Mouse (Mus musculus): ENCODE measurements around the gene Olfr705.
"Not testable (repeated sequence)": the region's sequence is repeated elsewhere in the genome, so short reads cannot be mapped to it uniquely, and the experiment has no call there.

The Olfr705 gene

DNA sequence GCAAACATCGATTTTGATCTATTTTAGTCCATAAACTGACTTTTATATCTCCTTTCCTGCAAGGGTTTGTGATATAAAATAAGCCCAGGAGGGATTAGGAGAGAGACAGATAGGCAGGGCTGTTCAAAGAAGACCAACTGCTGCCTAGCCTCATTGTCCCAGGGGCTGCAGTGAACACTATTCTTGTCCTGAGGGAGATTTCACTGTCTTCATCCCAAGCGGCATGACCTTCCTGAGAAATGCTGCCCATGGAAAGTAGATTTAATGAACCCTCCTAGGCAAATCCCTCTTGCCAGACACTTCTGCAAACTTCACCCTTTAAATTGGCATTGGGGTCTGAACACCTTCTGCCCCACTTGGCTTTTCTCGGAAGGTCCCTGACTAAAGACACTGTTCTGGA is at the start of gene Olfr705:
TSS of gene Olfr705 (minus strand) at position 101 of the 400 bp plus-strand sequence.
- DNase-seq = no peak

DNA sequence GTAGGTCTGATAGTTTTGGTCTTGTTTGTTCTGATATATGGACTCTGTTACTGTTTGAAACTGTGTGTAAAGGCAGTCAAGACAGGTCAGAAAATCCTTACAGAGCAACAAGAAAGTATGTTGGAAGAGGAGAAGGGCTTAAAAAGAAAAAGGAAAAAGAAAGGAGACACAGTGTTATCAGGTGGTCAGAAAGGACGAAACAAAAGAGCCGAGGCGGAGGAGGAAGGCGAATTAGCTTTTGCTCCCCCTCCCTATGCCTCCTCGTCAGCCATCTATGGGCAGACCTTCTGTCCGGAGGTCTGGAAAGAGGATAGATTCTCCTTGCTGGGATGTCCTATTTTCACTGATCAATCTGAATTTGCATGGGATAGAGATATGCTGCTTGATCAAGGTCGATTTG is 44.3 kb upstream of the Olfr705 start:
- DNase-seq = peak; percentile 0

DNA sequence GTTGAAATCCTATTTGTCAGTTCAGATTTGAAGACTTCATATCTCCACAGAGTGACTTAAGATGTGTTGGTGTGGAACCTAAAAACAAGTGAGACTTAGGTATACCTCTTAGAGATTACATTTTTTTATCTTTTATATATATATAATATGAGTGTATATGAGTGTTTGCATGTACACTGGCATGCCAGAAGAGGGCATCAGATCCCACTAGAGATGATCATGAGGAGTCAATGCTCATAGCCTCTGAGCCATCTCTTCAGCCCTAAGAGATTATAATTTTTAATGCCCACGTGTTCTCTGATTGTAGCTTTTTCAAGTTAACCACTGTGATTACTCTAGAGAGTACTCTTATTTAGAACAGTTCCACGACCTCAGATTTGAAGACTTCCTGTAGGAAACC is 31.0 kb upstream of the Olfr705 start, which contains the start of gene Olfr1532-ps1:
TSS of gene Olfr1532-ps1 (plus strand) at position 326 of the 400 bp plus-strand sequence.
- no peak for DNase-seq

DNA sequence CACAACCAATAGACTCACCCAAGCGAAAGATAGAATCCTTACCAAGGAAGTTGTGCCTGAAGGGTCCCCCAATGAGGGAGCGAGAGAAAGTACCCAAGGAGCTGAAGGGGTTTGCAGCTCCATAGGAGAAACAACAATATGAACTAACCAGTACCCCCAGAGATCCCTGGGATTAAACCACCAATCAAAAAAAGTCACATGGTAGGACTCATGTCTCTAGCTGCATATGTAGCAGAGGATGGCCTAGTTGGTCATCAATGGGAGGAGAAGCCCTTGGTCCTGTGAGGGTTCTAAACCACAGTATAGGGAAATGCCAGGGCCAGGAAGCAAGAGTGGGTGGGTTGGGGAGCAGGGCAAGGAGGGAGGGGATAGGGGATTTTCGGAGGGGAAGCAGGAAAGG is 24.4 kb upstream of the Olfr705 start, which contains the start of gene Olfr707:
TSS of gene Olfr707 (minus strand) at position 101 of the 400 bp plus-strand sequence.
- not testable (repeated sequence) for DNase-seq

DNA sequence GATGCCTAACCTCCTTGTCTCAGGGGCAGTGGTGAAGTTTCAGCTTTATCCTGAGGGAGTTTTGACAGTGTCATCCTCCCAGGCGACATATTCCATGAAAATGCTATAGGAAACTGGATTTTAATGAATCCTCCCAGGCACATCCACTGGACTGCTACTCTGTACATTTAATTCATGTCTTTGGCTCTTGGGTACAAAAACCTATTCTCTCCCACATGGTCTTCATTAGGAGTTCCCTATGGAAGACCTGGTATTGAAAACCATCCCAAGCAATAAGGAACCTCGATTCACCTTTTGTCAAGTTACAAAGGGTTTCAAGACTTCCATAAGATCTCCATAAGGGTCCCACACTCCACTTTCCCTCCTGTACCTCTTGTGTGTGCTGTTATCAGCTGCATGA is 11.4 kb upstream of the Olfr705 start, which contains the start of gene Olfr706:
TSS of gene Olfr706 (minus strand) at position 101 of the 400 bp plus-strand sequence.
- DNase-seq = no peak

DNA sequence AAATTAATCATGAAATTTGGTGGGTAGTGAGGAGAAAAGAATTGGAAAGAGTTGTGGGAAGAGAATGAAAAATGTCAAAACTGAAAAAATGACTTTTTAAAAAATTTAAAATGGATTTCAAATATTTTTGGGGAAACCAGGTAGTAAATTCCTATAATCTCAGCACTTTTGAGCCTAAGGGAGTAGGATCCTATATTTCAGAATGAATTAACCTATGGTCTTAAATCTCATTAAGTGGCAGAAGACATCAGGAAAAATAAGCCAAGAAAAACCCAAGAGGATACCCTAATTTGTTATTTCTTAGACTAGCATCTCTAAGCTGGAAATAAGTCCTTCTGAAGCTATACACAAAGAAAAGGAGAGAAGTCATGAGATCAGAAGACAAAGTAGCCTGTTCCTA is 13.8 kb downstream of the Olfr705 start, which contains the start of gene Olfr704:
TSS of gene Olfr704 (plus strand) at position 301 of the 400 bp plus-strand sequence.
- no peak for DNase-seq

DNA sequence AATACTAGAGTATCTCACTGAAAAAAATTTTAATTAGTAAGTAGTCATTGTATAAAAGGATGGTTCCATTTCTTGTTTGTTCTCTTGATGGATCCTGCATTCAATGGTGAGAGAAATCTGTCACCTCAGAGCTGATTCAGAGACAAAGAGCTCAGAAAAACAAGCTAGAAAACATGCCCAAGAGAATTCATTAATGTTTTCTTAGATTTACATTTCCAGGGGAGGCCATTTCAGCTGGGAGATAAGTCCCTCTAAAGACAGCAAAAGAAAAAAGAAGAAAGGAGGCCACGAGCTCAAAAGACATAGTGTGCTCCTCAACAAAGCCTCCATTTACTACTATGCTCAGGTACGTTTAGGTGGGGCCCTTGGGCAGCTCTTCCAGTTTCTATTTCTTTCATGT is 33.6 kb downstream of the Olfr705 start, which contains the start of gene Olfr703:
TSS of gene Olfr703 (plus strand) at position 301 of the 400 bp plus-strand sequence.
- DNase-seq = no peak

DNA sequence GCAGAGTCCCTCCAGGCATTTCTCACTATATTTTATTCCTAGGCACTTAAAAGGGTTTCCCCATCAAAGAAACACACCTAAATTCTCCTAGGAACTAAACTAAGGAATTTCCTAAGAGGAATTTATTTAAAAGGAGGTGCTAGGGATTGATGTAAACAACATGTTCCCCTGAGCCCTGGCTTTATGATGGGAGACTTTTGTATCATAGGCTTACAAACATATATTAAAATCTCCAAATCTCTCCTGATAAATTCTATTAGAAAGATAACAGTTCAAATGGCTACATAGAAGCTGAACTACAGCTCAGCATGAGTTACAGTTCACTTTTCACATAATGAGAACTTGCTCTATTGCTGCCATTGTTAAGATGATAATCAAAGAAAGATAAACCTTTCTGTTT is 42.9 kb downstream of the Olfr705 start, which contains the start of gene Olfr702:
TSS of gene Olfr702 (minus strand) at position 101 of the 400 bp plus-strand sequence.
- no peak for DNase-seq

Data from right cerebral cortex, adult 18-20 months (tissue).